Mouse (Mus musculus): ENCODE results near the gene Tnxb. TPM values are rescaled to one million over a fixed set of nuclear protein-coding genes. Genes with fewer than 3 reads are reported as not detected.
"Not testable (repeated sequence)": the region's sequence is repeated elsewhere in the genome, so short reads cannot be mapped to it uniquely, and the experiment has no call there.

The Tnxb gene
- total RNA-seq, 4 experiments from 2014 or later, result 18.1 to 27.4 (median 23.3) TPM

DNA sequence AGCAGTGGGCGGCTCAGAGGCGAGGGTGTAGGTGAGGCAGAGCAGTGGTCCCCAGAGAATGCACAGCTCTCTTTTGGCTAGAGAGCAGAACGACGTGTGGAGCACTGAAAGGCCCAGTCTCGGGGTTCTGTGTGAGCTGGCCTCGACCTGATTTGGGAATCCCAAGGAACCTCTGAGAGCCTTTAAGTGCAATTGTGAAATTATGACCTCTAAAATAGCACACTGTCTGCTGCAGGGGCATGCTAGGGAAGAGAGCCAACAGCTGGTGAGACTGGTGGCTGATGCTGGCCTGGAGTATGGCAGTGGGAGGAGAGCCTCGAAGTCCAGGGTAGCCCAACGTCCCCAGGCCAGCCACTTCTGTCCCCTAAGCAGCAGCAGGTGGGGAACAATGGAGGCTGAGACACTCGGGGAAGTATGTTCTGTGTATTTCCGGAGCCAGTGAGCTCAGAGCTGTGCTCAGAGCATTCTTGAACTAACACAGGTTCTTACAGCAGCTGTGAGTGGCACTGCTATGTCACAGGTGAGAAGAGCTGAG, 13.4 kb downstream of the Tnxb start:
- no peak for DNase-seq (ENCODE audit: low spot score in 2 of 2)

DNA sequence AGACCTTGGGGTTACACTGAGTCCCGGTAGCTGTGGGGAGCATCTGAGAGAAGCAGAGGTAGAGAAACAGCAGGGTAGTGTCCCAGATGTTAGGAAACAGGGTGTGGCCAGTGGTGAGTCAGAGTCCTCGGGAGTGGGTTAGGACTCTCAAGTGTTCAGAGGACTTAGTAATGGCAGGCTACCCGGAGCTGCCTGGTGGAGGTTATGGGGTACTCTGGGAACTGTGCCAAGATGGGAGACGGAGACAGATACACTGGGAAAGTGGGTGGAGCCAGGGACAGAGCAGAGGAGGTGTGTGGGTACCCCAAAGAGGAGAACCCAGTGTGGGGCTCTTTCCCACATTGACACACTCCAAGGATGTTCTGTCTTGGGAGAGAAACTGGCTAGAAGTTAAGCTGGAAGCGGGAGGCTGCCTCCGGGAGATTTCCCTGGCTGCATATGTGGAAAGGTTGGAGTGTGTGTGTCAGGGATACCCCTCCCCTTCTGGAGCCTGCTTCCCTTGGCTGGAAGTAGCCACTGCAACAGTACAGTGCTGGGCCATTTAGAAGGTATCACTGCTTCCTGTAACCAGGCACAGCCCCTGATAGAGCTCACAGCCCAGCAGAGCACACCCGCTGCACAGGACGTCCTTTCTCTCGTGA, 14.0 kb downstream of the Tnxb start:
- DNase-seq (ENCODE audit: low spot score in 2 of 2), result no peak

DNA sequence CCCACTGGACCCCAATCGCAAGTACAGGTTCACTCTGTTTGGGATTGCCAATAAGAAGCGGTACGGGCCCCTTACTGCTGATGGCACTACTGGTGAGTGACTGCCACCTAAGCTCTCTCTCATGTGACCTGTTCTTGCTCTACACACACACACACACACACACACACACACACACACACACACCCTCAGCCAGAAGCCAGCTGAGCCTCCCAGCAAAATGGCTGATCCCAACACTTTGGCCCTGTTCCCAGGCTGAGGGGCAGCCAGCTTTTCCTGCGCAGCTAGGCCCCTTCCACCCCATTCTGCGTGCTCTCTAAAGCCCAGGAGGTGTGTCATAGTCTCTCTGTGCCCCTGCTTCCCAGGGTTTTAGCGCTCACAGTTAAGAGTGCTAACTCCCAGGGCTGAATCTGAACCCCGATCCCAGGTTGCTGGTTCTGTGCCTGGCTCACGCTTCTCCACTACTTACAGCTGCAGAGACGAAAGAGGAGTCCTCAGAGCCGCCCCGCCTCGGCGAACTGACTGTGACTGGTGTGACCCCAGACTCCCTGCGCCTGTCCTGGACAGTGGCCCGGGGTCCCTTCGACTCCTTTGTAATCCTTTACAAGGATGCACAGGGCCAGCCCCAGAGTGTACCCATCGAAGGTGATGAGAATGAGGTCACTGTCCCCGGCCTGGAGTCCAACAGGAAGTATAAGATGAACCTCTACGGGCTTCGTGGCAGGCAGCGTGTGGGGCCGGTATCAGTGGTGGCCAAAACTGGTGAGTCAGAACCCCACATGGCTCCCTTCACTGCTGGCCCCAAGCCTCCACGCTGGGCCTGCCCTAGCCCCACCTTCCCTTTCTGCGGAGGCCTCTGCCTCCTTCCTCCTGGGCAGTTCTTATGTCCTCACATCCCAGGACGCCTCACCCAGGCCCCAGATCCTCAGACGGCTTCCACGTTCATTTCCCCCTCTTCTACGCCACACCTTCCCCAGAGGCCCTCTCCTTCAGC, 15.1 kb downstream of the Tnxb start:
- DNase-seq (ENCODE audit: low spot score in 2 of 2), result peak; percentile 48 to 71

DNA sequence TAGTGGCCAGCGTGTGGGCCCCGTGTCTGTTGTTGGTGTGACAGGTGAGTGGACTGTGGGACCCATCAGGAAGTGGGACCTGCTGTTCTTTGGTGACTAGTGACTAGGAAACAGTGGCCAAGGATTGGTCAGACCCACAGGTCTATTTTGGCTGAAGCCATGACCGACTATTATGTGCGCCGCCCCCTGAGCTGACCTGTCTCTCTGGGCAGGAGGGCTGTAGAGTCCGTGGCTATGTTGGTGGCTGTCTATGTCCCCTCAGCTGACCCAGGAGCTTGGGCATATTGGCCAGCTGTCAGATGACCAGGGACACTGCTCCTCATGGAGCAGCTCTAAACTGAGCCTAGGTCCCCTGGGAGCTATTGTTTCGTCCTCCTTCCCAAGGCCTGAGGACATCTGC, 18.6 kb downstream of the Tnxb start:
- no peak for DNase-seq (ENCODE audit: low spot score in 2 of 2)

DNA sequence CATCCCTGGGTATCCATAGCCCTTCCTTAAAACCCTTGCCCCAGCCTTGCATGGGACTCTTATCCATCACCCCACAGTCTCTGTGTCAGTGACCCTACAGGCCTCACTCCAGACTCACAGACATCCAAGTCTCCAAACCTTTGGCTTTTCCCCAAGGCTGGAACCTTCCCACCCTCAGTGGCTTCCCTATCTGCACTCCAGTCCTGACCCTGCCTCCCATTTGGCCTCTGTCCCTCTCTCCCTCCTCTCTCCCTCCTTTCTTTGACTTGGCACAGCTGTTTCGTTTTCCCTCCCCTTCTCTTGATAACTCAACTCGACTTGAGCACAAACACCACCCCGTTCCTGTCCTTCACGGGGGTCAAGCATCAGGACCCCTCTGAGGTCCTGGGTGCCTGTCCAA, 20.1 kb downstream of the Tnxb start:
- DNase-seq (ENCODE audit: low spot score in 2 of 2), result peak; percentile 46 to 63

DNA sequence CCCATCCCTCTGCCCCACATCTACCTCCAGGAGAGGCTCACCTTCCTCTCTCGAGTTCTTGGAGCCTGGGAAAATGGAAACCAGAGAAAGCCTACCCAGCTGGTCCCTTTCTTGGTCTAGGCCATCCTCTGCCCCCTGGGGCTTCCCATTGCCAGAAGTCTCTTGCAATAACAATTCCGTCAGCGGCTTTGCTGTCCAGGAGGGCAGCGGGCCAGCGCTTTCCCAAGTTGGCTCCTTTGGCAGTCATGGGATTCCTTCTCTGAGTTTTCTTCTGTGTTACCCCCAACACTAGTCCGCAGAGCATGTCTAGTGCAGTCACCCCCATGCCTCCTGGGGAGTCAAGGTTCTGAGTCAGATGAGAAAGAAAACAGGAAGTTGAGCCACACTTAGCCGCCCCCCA, 22.6 kb downstream of the Tnxb start:
- peak; percentile 84 to 90 for DNase-seq (ENCODE audit: low spot score in 2 of 2)

DNA sequence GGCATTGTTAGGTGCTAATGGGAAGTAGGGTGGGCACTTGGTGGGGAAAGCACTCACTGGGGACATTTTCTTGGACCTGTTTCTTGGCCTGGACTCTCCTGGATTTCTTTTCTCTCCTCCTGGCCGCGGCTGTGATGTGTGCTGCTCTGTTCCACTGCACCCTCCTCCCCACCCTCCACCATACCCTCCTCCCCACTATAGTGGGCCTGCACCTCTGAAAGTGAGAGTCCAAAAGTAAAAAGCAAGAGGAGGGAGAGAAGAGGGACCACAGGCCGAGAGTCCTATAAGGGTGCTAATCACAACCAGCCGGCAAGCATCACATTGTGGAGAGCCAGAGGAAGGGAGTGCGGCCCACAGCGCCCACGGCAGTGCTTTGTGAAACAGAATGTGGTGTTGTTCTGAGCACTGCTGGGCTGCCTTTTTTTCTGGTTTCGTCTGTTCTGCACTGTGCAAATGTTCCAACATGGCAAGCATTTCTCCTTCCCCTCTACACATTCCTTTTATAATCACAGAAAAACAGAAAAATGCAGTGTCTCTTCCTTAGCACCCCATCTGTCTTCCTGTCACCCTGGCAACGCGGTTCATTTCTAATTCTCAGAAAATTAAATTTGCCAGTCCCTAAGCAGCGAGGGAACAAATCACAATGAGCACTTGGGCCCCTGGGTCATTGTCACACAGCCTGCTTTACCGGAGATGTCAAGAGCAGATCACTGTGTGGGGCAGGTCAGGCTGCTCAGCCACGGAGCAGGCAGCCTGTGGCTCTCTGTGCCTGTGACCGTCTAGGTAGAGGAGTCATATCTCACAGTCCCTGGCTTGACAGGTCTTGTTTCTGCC, 29.5 kb downstream of the Tnxb start:
- no peak for DNase-seq (ENCODE audit: low spot score in 2 of 2)

DNA sequence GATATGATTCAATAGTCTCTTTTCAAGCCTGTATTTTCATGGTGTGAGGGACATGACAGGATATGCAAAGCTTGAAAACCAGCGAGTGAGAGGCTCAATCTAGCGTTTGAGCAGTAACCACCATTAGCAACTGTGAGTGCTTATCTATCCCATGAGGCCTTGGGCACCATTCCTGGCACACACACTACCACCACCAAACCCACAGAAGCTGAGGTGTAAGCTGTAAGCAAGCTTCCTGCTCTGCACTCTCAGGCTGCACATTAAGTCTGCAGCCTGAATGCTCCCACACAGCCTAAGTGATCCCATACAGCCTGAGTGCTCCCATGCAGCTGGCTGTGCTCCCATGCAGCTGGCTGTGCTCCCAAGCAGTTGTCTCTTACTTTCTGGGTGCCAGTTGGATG, 30.3 kb downstream of the Tnxb start:
- DNase-seq (ENCODE audit: low spot score in 2 of 2), result no peak

DNA sequence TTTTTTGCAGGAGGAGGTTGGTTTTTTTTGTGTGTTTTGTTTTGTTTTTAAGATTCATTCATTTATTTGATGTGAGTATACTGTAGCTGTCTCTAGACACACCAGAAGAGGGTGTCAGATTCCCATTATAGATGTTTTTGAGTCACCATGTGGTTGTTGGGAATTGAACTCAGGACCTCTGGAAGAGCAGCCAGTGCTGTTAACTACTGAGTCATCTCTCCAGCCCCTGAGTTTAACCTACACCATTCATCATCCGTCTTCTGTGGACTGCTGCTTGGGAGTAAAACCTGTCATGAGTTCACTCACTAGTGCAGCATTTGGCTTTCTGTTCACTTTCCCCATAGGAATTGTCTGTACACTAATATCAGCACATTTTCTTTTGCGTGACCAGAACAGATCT, 36.1 kb downstream of the Tnxb start:
- not testable (repeated sequence) for DNase-seq (ENCODE audit: low spot score in 2 of 2)

DNA sequence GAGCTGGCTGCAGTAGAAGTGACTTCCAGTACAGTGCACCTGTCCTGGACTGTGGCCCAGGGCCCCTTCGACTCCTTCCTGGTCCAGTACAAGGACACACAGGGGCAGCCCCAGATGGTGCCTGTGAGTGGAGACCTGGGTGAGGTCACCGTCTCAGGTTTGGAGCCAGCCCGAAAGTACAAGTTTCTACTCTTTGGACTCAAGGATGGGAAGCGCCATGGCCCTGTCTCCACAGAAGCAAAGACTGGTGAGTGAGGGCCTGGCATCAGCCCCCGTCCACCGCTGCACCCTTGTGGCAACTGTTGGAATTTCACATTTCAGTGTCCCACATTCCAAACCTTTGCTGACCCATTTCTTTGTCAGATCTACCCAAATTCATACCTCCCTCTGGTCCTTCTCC, 42.6 kb downstream of the Tnxb start:
- no peak for DNase-seq (ENCODE audit: low spot score in 2 of 2)

DNA sequence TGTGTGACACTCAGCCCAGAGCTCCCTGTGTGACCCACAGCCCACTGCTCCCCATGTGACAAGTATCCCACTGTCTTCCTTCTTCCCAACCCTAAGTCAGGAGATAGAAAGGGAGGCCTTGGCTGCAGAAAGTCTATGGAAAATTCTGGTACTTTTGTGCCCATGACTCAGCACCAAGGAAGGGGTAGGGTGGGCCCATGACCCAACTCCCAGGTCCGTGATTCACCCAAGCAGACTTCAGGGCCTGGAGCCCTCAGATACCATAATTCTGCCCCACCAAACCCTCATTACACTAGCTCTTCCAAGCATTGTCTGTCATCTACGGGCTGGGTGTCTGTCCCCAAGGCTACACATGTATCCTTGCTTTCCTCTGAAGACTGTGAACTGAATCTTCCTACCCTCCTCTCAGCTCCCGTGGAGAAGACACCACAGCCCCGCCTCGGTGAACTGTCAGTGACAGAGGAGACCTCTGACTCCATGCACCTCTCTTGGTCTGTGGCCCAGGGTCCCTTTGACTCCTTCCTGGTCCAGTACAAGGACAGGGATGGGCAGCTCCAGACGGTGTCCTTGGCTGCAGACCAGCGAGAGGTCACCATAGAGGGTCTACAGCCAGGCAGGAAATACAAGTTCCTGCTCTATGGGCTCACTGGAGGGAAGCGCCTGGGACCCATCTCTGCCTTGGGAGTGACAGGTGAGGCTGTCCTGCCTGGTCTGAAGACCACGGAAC, 44.0 kb downstream of the Tnxb start:
- not testable (repeated sequence) for DNase-seq (ENCODE audit: low spot score in 2 of 2)

DNA sequence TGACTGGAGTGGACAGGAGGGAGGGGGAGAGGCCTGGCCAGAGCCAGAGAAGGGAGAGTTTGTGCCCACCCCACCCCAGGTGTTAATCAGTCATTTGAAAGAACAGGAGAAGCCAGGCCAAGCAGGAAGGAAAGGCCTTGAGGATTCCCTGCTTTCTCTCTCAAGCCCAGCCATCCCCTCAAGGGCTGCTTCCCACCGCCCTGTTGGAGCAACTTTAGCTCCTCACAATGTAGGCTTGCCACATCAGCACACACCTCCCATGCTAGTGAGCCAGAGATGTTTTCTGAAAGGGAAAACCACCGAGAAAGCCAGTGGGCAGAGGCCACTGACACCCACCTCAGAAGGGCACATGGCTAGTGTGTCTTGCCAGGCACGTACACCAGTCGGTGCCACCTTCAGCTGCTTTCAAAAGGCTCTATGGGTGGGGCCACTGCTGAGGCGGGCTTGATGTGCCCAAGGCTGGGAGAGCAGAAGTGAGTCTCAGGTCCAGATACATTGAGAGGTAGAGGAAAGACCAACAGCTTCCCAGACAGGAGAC, 44.6 kb downstream of the Tnxb start:
- DNase-seq (ENCODE audit: low spot score in 2 of 2), result not testable (repeated sequence)

DNA sequence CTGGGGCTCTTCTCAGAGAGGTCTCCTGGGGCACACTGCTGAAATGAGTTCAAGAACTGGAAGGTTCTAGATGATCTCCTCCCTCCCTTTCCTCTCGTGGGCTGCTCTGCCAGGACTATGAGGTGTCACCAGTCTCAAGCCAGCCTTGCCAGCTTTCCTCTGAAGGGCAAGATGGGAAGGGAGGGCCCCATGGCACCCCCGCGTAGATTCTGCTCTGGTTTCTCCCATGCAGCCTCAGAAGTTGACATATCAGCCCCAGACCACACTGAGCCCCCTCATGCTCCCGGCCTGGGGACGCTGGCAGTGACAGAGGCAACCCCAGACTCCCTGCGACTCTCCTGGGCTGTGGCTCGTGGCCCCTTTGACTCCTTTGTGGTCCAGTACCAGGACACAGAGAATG, 45.1 kb downstream of the Tnxb start:
- DNase-seq (ENCODE audit: low spot score in 2 of 2), result not testable (repeated sequence)

DNA sequence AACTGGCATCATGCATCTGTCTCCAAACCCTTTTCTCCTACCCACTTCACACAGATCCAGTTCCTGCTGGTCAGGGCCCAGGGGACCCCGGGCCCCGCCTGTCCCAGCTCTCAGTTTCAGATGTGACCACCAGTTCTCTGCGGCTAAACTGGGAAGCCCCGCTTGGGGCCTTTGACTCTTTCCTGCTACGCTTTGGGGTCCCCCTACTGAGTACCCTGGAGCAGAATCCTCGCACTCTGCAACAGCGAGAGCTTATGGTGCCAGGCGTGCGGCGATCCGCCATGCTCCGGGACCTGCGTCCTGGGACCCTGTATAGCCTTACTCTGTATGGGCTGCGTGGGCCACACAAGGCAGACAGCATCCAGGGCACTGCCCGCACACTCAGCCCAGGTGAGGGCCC, 45.9 kb downstream of the Tnxb start:
- DNase-seq (ENCODE audit: low spot score in 2 of 2), result no peak

DNA sequence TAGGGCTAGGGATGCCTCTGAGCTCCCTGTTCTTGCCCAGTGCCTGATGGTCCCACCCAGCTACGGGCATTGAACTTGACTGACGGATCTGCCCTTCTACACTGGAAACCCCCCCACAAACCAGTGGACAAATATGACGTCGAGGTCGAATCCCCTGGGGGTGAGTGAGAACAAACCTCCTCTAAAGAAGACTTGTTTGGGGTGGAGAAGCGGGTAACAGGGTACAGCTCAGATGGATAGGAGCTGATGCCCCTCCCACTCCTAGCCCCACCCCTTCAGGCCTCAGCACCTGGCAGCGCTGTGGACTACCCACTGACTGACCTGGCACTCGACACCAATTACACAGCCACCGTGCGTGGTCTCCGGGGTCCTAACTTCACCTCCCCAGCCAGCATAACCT, 47.1 kb downstream of the Tnxb start:
- DNase-seq (ENCODE audit: low spot score in 2 of 2), result no peak

DNA sequence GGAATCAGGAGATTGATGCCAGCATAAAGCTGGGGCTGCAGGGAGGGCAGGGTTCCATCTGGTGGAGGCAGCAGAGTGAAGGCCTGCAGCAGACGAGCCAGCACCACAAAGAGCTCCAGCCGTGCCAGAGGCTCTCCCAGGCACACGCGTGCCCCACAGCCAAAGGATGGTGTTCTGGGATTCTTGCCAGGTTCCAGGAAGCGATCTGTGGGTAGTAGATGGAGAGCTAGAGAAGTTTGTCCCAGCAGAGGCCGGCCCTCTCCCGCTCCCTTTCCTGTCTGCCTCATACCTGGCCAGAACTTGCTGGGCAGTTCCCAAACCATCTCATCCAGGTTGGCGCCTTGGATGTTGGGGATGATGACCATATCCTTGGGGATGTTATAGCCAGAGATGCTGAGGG, 49.6 kb downstream of the Tnxb start:
- not testable (repeated sequence) for DNase-seq (ENCODE audit: low spot score in 2 of 2)

DNA sequence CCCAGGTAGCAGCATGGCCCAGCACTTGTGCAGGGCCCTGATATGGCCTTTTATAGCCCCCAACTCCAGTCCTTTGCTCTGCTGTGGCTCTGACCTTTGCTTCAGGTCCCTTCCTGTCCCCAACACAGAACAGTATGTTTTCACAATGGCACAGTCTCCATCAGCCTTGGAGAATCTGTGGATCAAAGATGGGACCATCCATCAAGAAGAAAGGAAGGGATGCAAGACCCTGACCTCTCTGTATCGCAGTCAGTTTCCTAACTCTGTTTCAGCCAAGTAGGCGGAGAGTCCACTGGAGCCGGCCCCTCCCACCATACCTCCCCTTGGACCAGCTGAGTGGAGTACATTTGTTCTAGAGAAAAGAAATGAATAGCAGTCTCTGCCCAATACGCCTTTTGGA, 51.9 kb downstream of the Tnxb start:
- DNase-seq (ENCODE audit: low spot score in 2 of 2), result not testable (repeated sequence)

DNA sequence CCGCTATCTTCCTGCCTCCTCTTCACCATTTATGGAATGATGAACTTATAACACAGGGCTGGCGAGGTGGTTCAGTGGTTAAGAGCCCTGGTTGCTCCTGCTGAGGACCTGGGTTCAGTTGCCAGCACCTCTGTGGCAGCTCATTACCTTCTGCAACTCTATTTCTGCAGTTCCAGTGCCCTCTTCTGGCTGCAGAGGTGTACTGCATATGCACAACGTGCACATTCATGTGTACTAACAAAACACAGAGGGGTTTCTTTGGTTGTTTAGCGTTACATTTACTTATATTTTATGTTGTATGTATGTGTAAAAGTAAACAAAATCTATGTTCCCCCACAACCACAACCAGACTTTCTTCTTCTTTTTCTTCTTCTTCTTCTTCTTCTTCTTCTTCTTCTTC, 52.7 kb downstream of the Tnxb start:
- DNase-seq (ENCODE audit: low spot score in 2 of 2), result no peak

DNA sequence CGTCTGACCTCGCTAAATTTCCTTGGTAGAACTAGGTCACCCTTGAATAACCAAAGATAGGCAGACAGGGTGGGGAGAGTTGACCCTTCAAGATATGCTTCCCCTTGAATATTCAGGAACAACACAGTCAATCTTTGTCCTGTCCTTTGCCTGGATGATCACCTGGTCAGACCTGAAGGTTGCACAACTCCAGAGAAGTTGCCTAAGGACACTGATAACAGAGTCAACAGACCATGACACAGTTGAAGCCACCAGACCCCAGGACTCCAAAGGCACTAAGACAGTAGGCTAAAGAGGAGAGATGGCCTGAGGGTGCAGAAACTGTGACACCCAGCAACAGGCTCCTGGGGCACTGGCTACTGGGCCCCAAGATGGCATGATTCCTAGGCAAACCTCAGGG, 57.6 kb downstream of the Tnxb start:
- no peak for DNase-seq (ENCODE audit: low spot score in 2 of 2)

DNA sequence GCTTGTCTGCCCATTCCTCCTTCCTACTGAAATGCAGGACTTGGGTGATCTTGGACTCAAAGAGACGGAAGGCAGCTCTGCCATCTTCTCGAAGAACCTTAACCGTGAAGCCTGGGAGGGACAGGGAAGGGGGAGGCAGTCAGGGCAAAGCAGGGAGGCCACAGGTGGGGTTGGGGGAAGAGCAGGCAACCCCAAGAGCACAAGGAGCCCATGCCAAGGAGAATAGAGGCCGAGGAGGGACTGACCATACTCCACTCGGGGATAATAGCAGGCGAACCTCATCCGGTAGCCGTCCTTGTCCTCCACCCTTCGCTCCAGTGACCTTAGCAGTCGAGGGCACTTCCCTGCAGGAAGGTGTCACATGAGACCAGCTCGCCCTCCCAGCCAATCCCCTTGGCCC, 58.8 kb downstream of the Tnxb start:
- DNase-seq (ENCODE audit: low spot score in 2 of 2), result not testable (repeated sequence)

Data from gastrocnemius, adult 8-10 months (tissue).